ENCODE assay signal across 9 mouse cellular contexts in genomic region chr11:101885232-101885631, GRCm38 (mm10). TPM values are rescaled to one million over a fixed set of nuclear protein-coding genes. Genes with fewer than 3 reads are reported as not detected.
DNase-seq lines count a peak whose midpoint lies in the region; ATAC-seq and TF ChIP-seq lines count a peak whose summit lies in the region.
"Had no signal": no experiment of that assay in that cellular context is flagged by ENCODE, and none has a peak within 500 bp of the region (broad histone marks: within the 10 kb centered on the region; RNA-seq: fewer than 3 reads in every experiment).

No protein-coding gene starts in this region.

- no peak overlapping the region for H3K27ac ChIP-seq in kidney, adult 2 months (ENCODE audit: insufficient read depth, low read depth, low read length)
- H3K27ac ChIP-seq in left cerebral cortex, adult 2 months: no peak overlapping the region

- TF ChIP-seq POLR2A in kidney, adult 2 months (IDR thresholded peaks at IDR 0.05; ENCODE audit: low read depth, low read length): no peak

- intact Hi-C loops in left cerebral cortex, adult 2 months (cut with DNase I): no loop called here

- H3K27me3 ChIP-seq in kidney, adult 2 months (replicated peaks; ENCODE audit: control insufficient read depth, insufficient read depth, low read length): no peaks in the 10 kb centered on the region; the same call in 1 of the 2 replicates

- no peaks in the 10 kb centered on the region for H3K4me1 ChIP-seq in kidney, adult 2 months (ENCODE audit: control insufficient read depth, insufficient read depth, low read length)

- H3K4me3 ChIP-seq in kidney, adult 2 months (ENCODE audit: insufficient read depth, low read depth, low read length): no peak overlapping the region
- no peak overlapping the region for H3K4me3 ChIP-seq in left cerebral cortex, adult 2 months

- TF ChIP-seq CTCF in kidney, adult 2 months (conservative IDR thresholded peaks at IDR 0.05; ENCODE audit: insufficient read depth, insufficient read length, low read depth, low read length): no peak
- TF ChIP-seq CTCF in left cerebral cortex, adult 2 months (IDR thresholded peaks at IDR 0.05): no peak; the same call in 1 of the 2 replicates

- DNase-seq in kidney, adult 2 months: peak; percentile 40
- DNase-seq in kidney, adult 18-20 months: no peak
- DNase-seq in NIH3T3 (ENCODE audit: low read depth): peak; percentile 15
- peak; percentile 81 for DNase-seq in lung, postnatal 36 days
- no peak for DNase-seq in left cerebral cortex, adult 2 months (ENCODE audit: extremely low spot score in 1 of 2, low spot score in 2 of 2)
- no peak for DNase-seq in spleen, postnatal 4 days (ENCODE audit: low spot score in 2 of 2)

- WGBS in kidney, adult 2 months: 54% methylated on average over 6 of the region's 6 CpGs

- no peaks in the 10 kb centered on the region for H3K36me3 ChIP-seq in kidney, adult 2 months (ENCODE audit: control insufficient read depth, insufficient read depth, low read length)
- H3K36me3 ChIP-seq: G1E had no signal

- peak; percentile 52 for ATAC-seq in inflammation-experienced regulatory T-cells, adult 6 months
- no peak for ATAC-seq in megakaryocyte progenitor cell, adult 5-6 weeks (replicated peaks; ENCODE audit: poor library complexity)

RNA-seq across cellular contexts. Expression of gene Meox1, which starts 8.9 kb away (rescaled TPM):
- 3.5 and 4.8 TPM in 2 replicates for polyA plus RNA-seq in kidney, adult 2 months (2012; rRNA removed)
- not detected for polyA plus RNA-seq in inflammation-experienced regulatory T-cells, adult 6 months (2017; shearing (Covaris generic))
- total RNA-seq in megakaryocyte progenitor cell, adult 5-6 weeks (2015): not detected in 2 replicates
- not detected in 2 replicates for total RNA-seq in megakaryocyte progenitor cell, adult 5-6 weeks (2017)
- total RNA-seq in left cerebral cortex, adult 2 months (2021): under 1 TPM; 0.50 to 0.91 TPM
- total RNA-seq: G1E had no signal
- polyA plus RNA-seq: G1E had no signal

Comparison
In these comparisons a context has a peak if more than half of its experiments do, and no peak if none do; other contexts are left out.
1. DNase-seq: peak in kidney, adult 2 months (single experiment), NIH3T3 (single experiment) and lung, postnatal 36 days (single experiment); none in kidney, adult 18-20 months (single experiment), left cerebral cortex, adult 2 months (0 of 2) and spleen, postnatal 4 days (0 of 2).